Mouse (Mus musculus) neural tube, embryonic 14.5 days (tissue): ENCODE data around the gene Tent5d. TPM values are rescaled to one million over a fixed set of nuclear protein-coding genes. Genes with fewer than 3 reads are reported as not detected.

Experiments used
- ATAC-seq: fragments of 200-750 bp; cut with Nextera tagmentation; 2 replicates; pipeline ENCODE4 v1.8.0; 2017; ENCODE audit warnings: low read depth, mild to moderate bottlenecking, moderate TSS enrichment, moderate library complexity
- H3K27ac ChIP-seq: fragments of 300-500 bp; sonication (generic); 2 replicates; pipeline ENCODE4 v1.5.1; 2014; ENCODE audit warnings: low read depth, mild to moderate bottlenecking, control low read depth, low read length, moderate library complexity, mixed read lengths
- H3K27me3 ChIP-seq: fragments of 300-500 bp; sonication (generic); 2 replicates; pipeline ENCODE4 v1.6.1; 2014; ENCODE audit warnings: low read length; ENCODE audit not compliant: control insufficient read depth, insufficient read depth
- H3K36me3 ChIP-seq: fragments of 300-500 bp; sonication (generic); 2 replicates; pipeline ENCODE4 v1.6.1; 2014; ENCODE audit warnings: low read length, mixed read lengths; ENCODE audit not compliant: control insufficient read depth, insufficient read depth
- H3K4me1 ChIP-seq: fragments of 300-500 bp; sonication (generic); 2 replicates; pipeline ENCODE4 v1.6.1; 2014; ENCODE audit warnings: low read length; ENCODE audit not compliant: control insufficient read depth, insufficient read depth
- H3K4me2 ChIP-seq: fragments of 300-500 bp; sonication (generic); 2 replicates; pipeline ENCODE4 v1.6.1; 2014; ENCODE audit warnings: mild to moderate bottlenecking, low read depth, low read length, control low read depth
- H3K4me3 ChIP-seq: fragments of 300-500 bp; sonication (generic); 2 replicates; pipeline ENCODE4 v1.5.1; 2014; ENCODE audit warnings: low read depth, low read length, control low read depth, mixed read lengths
- H3K9ac ChIP-seq: fragments of 300-500 bp; sonication (generic); replicated peaks from 2 replicates; pipeline ENCODE4 v1.6.1; 2014; ENCODE audit warnings: low read depth, mild to moderate bottlenecking, control low read depth, low read length, mixed read lengths
- H3K9me3 ChIP-seq: fragments of 300-500 bp; sonication (generic); 2 replicates; pipeline ENCODE4 v1.6.1; 2016; ENCODE audit warnings: low read length; ENCODE audit not compliant: control insufficient read depth
- WGBS: fragments of 180-500 bp; shearing (Covaris S2); extraction: QIAGEN DNeasy Blood & Tissue Kit; methylation state at CpG from one replicate; pipeline ENCODE4 v1.1.7; 2014; 5-methylcytosine and 5-hydroxymethylcytosine counted together
- polyA plus RNA-seq: library from polyadenylated mRNA; unstranded; fragments of >200 nt; fragmentation: Nextera tagmentation; extraction: Ambion mirVana; gene quantifications from 2 replicates; pipeline ENCODE4 v1.2.1, GENCODE M21; 2014

Gene Tent5d
- polyA plus RNA-seq, 1 experiment from 2014 or later: not detected

DNA sequence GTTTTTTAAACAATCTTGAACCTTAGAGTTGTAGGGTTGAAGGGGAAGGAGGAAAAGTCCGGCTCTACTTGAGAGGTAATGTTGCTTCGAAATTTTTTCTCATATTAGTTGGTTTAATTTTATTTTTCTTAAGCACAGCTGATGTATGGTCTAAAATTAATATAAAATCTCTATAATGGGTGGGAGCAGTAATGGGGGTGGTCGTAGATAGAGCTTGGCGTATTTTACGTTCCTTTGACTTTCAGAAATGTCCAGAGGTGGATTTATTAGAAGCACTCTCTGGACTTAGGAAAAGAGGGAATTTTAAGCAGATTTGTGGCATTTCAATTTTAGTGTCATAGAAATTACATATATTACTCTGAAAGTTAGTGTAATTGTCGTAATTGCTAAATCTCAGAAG is 24.3 kb downstream of the Tent5d start:
- H3K9ac ChIP-seq: no peak overlapping the region
- no peaks in the 10 kb centered on the region for H3K27me3 ChIP-seq
- H3K4me2 ChIP-seq: peak overlapping the region; percentile 53
- H3K36me3 ChIP-seq: no peaks in the 10 kb centered on the region
- 84% methylated on average over 6 of the region's 6 CpGs for WGBS
- H3K4me3 ChIP-seq: no peak overlapping the region
- no peak overlapping the region for H3K27ac ChIP-seq
- no peak; the same call in 1 of the 2 replicates for ATAC-seq
- no peaks in the 10 kb centered on the region for H3K9me3 ChIP-seq
- no peaks in the 10 kb centered on the region for H3K4me1 ChIP-seq

DNA sequence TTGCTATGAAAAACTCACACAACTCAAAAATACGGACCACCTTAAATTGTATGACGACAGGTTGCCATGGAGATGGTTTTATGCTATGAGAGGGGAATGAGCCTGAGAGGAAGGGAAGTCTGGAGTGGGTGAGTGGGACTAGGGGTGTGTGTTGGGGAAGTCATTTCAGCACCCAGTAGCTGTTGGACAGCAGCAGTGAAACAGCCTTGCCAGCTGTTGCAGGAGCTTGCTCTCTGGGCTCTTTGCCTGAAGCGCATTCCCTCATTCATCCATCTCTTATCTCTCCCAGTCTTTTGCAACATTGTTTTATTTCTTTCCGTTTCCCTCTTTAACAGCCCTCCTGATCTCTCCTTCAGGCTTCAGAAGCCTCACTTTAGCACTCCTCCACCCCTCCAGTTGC is 65.8 kb downstream of the Tent5d start:
- H3K36me3 ChIP-seq: no peaks in the 10 kb centered on the region
- 44% methylated on average over 4 of the region's 4 CpGs for WGBS

More for the DNA sequence above, 65.8 kb downstream of the Tent5d start:
- H3K27ac ChIP-seq: no peak overlapping the region
- H3K9me3 ChIP-seq: no peaks in the 10 kb centered on the region
- no peaks in the 10 kb centered on the region for H3K4me1 ChIP-seq
- no peak overlapping the region for H3K9ac ChIP-seq
- no peak for ATAC-seq
- no peak overlapping the region for H3K4me2 ChIP-seq
- no peaks in the 10 kb centered on the region for H3K27me3 ChIP-seq
- no peak overlapping the region for H3K4me3 ChIP-seq

Other genes starting within 250 kb of the Tent5d start
- 0.08 and 0.12 TPM in 2 replicates for gene Tbx22, start 124.6 kb upstream of the Tent5d start, polyA plus RNA-seq
- 23.8 and 24.6 TPM in 2 replicates for gene 2610002M06Rik, start 23.7 kb downstream of the Tent5d start, polyA plus RNA-seq
- not detected in 2 replicates for gene Gm732, start 155.9 kb downstream of the Tent5d start, polyA plus RNA-seq